Mouse (Mus musculus) liver, embryonic 16.5 days (tissue): ENCODE measurements at regions not wholly inside any gene's neighbourhood (a gene's known extent, or its start where the extent isn't known, plus 50 kb on each side); places are given as distances from the start of the nearest gene placed in this dataset.

ENCODE experiments used
- ATAC-seq: fragments of 200-750 bp; cut with Nextera tagmentation; 2 replicates; pipeline ENCODE4 v1.8.0; 2017; ENCODE audit warnings: low read depth, mild to moderate bottlenecking, moderate number of reproducible peaks, moderate library complexity
- H3K27ac ChIP-seq: fragments of 300-500 bp; sonication (generic); 2 replicates; pipeline ENCODE4 v1.5.1; 2014; ENCODE audit warnings: mild to moderate bottlenecking, low read length
- H3K27me3 ChIP-seq: fragments of 300-500 bp; sonication (generic); 2 replicates; pipeline ENCODE4 v1.6.1; 2014; ENCODE audit warnings: low read depth, low read length, mixed read lengths; ENCODE audit not compliant: control insufficient read depth, insufficient read depth
- H3K36me3 ChIP-seq: fragments of 300-500 bp; sonication (generic); 2 replicates; pipeline ENCODE4 v1.6.1; 2014; ENCODE audit warnings: mild to moderate bottlenecking; ENCODE audit not compliant: control insufficient read depth, insufficient read depth
- H3K4me1 ChIP-seq: fragments of 300-500 bp; sonication (generic); 2 replicates; pipeline ENCODE4 v1.6.1; 2014; ENCODE audit warnings: low read depth, low read length, mixed read lengths; ENCODE audit not compliant: control insufficient read depth
- H3K4me2 ChIP-seq: fragments of 300-500 bp; sonication (generic); 2 replicates; pipeline ENCODE4 v1.6.1; 2014; ENCODE audit warnings: low read depth, low read length, mixed read lengths
- H3K4me3 ChIP-seq: fragments of 300-500 bp; sonication (generic); 2 replicates; pipeline ENCODE4 v1.5.1; 2014; ENCODE audit warnings: low read depth, mild to moderate bottlenecking, low read length
- H3K9ac ChIP-seq: fragments of 300-500 bp; sonication (generic); 2 replicates; pipeline ENCODE4 v1.6.1; 2014; ENCODE audit warnings: low read depth, low read length
- H3K9me3 ChIP-seq: fragments of 300-500 bp; sonication (generic); replicated peaks from 2 replicates; pipeline ENCODE4 v1.6.1; 2016; ENCODE audit warnings: low read length; ENCODE audit not compliant: control insufficient read depth
- WGBS: fragments of 180-500 bp; shearing (Covaris S2); extraction: QIAGEN DNeasy Blood & Tissue Kit; methylation state at CpG from one replicate; pipeline ENCODE4 v1.1.7; 2014; ENCODE audit not compliant: insufficient replicate concordance; 5-methylcytosine and 5-hydroxymethylcytosine counted together

- no peak overlapping the region for H3K4me2 ChIP-seq
- H3K4me1 ChIP-seq: no peaks in the 10 kb centered on the region
- H3K9me3 ChIP-seq: no peaks in the 10 kb centered on the region
- no peak overlapping the region for H3K4me3 ChIP-seq
- ATAC-seq: no peak
- H3K9ac ChIP-seq: no peak overlapping the region
- no peak overlapping the region for H3K27ac ChIP-seq
- no peaks in the 10 kb centered on the region for H3K36me3 ChIP-seq
- H3K27me3 ChIP-seq: no peaks in the 10 kb centered on the region
These were observed 347.4 kb downstream of the Gm43517 start for GRCm38 (mm10) chr12:49732351-49732750.

- H3K27ac ChIP-seq: no peak overlapping the region
- no peaks in the 10 kb centered on the region for H3K27me3 ChIP-seq
- H3K4me3 ChIP-seq: no peak overlapping the region
- H3K4me1 ChIP-seq: no peaks in the 10 kb centered on the region
- WGBS: 45% methylated on average over 4 of the region's 4 CpGs
- no peak overlapping the region for H3K9ac ChIP-seq
- no peaks in the 10 kb centered on the region for H3K36me3 ChIP-seq
- H3K9me3 ChIP-seq: no peaks in the 10 kb centered on the region
- no peak overlapping the region for H3K4me2 ChIP-seq
- ATAC-seq: no peak
These were observed 352.1 kb downstream of the Gm43517 start for GRCm38 (mm10) chr12:49737100-49737499.

- no peak for ATAC-seq
- Histone ChIP-seq H3K4me2 (no peak overlapping the region), H3K27ac (no peak overlapping the region), H3K9ac (no peak overlapping the region), H3K4me1 (no peaks in the 10 kb centered on the region), H3K4me3 (no peak overlapping the region), H3K27me3 (no peaks in the 10 kb centered on the region), H3K36me3 (no peaks in the 10 kb centered on the region), H3K9me3 (no peaks in the 10 kb centered on the region)
- 69% methylated on average over 12 of the region's 12 CpGs for WGBS
These were observed 355.2 kb downstream of the Gm43517 start for GRCm38 (mm10) chr12:49739960-49740740.

- Histone ChIP-seq H3K4me3 (no peak overlapping the region), H3K4me2 (no peak overlapping the region), H3K4me1 (no peaks in the 10 kb centered on the region), H3K27ac (no peak overlapping the region), H3K9ac (no peak overlapping the region), H3K9me3 (no peaks in the 10 kb centered on the region), H3K36me3 (no peaks in the 10 kb centered on the region), H3K27me3 (no peaks in the 10 kb centered on the region)
- ATAC-seq: no peak
- WGBS: 50% methylated on average over 2 of the region's 2 CpGs
These were observed 358.4 kb downstream of the Gm43517 start for GRCm38 (mm10) chr12:49743402-49743801.

GRCm38 (mm10) chr12:49747081-49747480, 362.1 kb downstream of the Gm43517 start:
- Histone ChIP-seq H3K4me2 (no peak overlapping the region), H3K27me3 (no peaks in the 10 kb centered on the region), H3K36me3 (no peaks in the 10 kb centered on the region), H3K4me3 (no peak overlapping the region), H3K27ac (no peak overlapping the region), H3K4me1 (no peaks in the 10 kb centered on the region), H3K9me3 (no peaks in the 10 kb centered on the region), H3K9ac (no peak overlapping the region)
- WGBS: 30% methylated on average over 2 of the region's 2 CpGs
- no peak for ATAC-seq

GRCm38 (mm10) chr12:49758391-49758790, 373.4 kb downstream of the Gm43517 start:
- H3K27me3 ChIP-seq: no peaks in the 10 kb centered on the region
- H3K4me3 ChIP-seq: no peak overlapping the region
- H3K9ac ChIP-seq: no peak overlapping the region
- no peaks in the 10 kb centered on the region for H3K9me3 ChIP-seq
- no peak overlapping the region for H3K4me2 ChIP-seq
- H3K36me3 ChIP-seq: no peaks in the 10 kb centered on the region
- no peak overlapping the region for H3K27ac ChIP-seq
- no peaks in the 10 kb centered on the region for H3K4me1 ChIP-seq
- no peak for ATAC-seq
- WGBS: 56% methylated on average over 4 of the region's 4 CpGs

- Histone ChIP-seq H3K4me3 (no peak overlapping the region), H3K4me2 (no peak overlapping the region), H3K9ac (no peak overlapping the region), H3K27me3 (no peaks in the 10 kb centered on the region), H3K9me3 (no peaks in the 10 kb centered on the region), H3K27ac (no peak overlapping the region), H3K36me3 (no peaks in the 10 kb centered on the region), H3K4me1 (no peaks in the 10 kb centered on the region)
- WGBS: 53% methylated on average over 2 of the region's 2 CpGs
- ATAC-seq: no peak
These were observed 379.6 kb downstream of the Gm43517 start for GRCm38 (mm10) chr12:49764541-49764940.

- H3K4me2 ChIP-seq: no peak overlapping the region
- H3K9me3 ChIP-seq: no peaks in the 10 kb centered on the region
- H3K4me3 ChIP-seq: no peak overlapping the region
- H3K36me3 ChIP-seq: no peaks in the 10 kb centered on the region
- H3K27me3 ChIP-seq: no peaks in the 10 kb centered on the region
- no peak for ATAC-seq
- H3K9ac ChIP-seq: no peak overlapping the region
- WGBS: 61% methylated on average over 1 of the region's 1 CpGs
- H3K4me1 ChIP-seq: no peaks in the 10 kb centered on the region
- no peak overlapping the region for H3K27ac ChIP-seq
These were observed 423.4 kb downstream of the Gm43517 start for GRCm38 (mm10) chr12:49808341-49808740.

- no peak overlapping the region for H3K9ac ChIP-seq
- WGBS: 51% methylated on average over 3 of the region's 3 CpGs
- no peaks in the 10 kb centered on the region for H3K27me3 ChIP-seq
- no peaks in the 10 kb centered on the region for H3K9me3 ChIP-seq
- H3K4me3 ChIP-seq: no peak overlapping the region
- no peaks in the 10 kb centered on the region for H3K4me1 ChIP-seq
- H3K4me2 ChIP-seq: no peak overlapping the region
- no peaks in the 10 kb centered on the region for H3K36me3 ChIP-seq
- no peak for ATAC-seq
- no peak overlapping the region for H3K27ac ChIP-seq
These were observed 429.7 kb downstream of the Gm43517 start for GRCm38 (mm10) chr12:49814653-49815052.
